Mouse (Mus musculus) erythroblast, embryonic 14.5 days (primary cell): ENCODE results near the gene Rexo1. TPM values are rescaled to one million over a fixed set of nuclear protein-coding genes. Genes with fewer than 3 reads are reported as not detected.

Experiments used
- H3K27me3 ChIP-seq: 2 replicates; pipeline ENCODE4 v1.6.1; 2012; ENCODE audit warnings: inconsistent platforms; ENCODE audit not compliant: control insufficient read depth
- H3K36me3 ChIP-seq: 2 replicates; pipeline ENCODE4 v1.6.1; 2012; ENCODE audit warnings: mild to moderate bottlenecking, inconsistent platforms; ENCODE audit not compliant: control insufficient read depth
- H3K4me1 ChIP-seq: 2 replicates; pipeline ENCODE4 v1.6.1; 2012; ENCODE audit warnings: inconsistent platforms; ENCODE audit not compliant: control insufficient read depth
- H3K4me3 ChIP-seq: replicated peaks from 2 replicates; pipeline ENCODE3; 2012; ENCODE audit warnings: moderate library complexity, mild to moderate bottlenecking, inconsistent platforms
- H3K9me3 ChIP-seq: 2 replicates; pipeline ENCODE4 v1.6.1; 2012; ENCODE audit warnings: low read length, inconsistent platforms, mixed read lengths; ENCODE audit not compliant: control insufficient read depth
- GATA1 ChIP-seq: IDR thresholded peaks from 2 replicates; pipeline ENCODE4 v1.6.1; 2012; ENCODE audit warnings: low read length, inconsistent platforms, mixed read lengths
- TAL1 ChIP-seq: IDR thresholded peaks from 3 replicates; pipeline ENCODE4 v1.6.1; 2012; ENCODE audit warnings: low read length, inconsistent platforms, mixed read lengths
- polyA plus RNA-seq: library from polyadenylated mRNA; stranded (reverse); fragments of >175 nt; gene quantifications from 2 replicates; pipeline ENCODE4 v1.2.3, GENCODE M21; 2012

The Rexo1 gene
- polyA plus RNA-seq, 1 experiment, result 15.5 TPM

DNA sequence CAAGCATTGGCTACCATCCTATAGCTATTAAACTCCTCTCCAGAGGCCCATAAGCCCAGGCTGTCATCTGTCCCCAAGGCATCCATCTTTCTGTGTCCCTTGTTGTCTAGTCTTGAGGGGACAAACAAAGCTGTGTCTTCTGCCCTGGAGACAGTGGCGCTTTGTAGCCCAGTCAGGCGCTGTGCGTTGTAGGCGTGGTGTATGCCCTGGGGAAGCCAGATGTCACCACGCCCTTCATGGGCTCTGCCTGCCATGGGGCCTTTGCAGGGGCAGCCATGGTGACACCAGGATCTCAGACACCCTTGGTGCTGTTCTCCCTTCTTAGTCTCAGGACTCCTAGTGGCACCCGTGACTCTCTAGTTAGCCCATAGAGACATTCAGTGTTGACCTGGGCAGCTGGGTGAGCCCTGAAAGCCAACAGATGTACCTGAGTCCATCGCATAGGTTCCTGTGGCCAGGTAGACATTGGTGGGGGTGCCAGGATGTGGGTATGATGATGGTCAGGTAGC is 42.7 kb upstream of the Rexo1 start:
- peak overlapping the region; percentile 70 for H3K4me3 ChIP-seq
- peaks cover 89% of the 10 kb centered on the region for H3K4me1 ChIP-seq
- peaks cover 50% of the 10 kb centered on the region for H3K36me3 ChIP-seq
- TF ChIP-seq GATA1, result no peak
- no peak for TF ChIP-seq TAL1
- H3K27me3 ChIP-seq, result no peaks in the 10 kb centered on the region
- peaks cover 7% of the 10 kb centered on the region for H3K9me3 ChIP-seq

DNA sequence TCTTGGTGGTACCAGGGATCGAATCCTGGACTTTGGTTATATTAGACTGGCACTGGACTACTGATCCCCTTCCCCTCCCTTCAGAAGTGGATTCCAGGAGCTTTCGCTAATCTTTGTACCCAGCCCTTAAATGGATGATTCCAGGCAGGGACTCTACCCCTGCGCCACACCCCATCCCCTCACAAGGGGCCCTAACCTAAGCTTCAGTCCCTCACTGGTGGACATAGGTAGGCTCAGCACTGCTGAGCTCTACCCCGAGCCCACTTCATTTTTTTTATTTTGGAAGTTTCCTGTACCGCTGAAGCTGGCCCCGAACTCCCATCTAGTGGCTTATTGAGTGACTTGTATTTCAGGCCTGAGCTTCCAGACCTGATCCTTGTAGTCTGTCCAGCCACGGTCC is 42.0 kb upstream of the Rexo1 start:
- Histone ChIP-seq H3K4me3 (peak overlapping the region; percentile 70), H3K9me3 (peaks cover 7% of the 10 kb centered on the region), H3K4me1 (peaks cover 89% of the 10 kb centered on the region), H3K27me3 (no peaks in the 10 kb centered on the region), H3K36me3 (peaks cover 43% of the 10 kb centered on the region)
- no peak for TF ChIP-seq TAL1
- TF ChIP-seq GATA1, result no peak

DNA sequence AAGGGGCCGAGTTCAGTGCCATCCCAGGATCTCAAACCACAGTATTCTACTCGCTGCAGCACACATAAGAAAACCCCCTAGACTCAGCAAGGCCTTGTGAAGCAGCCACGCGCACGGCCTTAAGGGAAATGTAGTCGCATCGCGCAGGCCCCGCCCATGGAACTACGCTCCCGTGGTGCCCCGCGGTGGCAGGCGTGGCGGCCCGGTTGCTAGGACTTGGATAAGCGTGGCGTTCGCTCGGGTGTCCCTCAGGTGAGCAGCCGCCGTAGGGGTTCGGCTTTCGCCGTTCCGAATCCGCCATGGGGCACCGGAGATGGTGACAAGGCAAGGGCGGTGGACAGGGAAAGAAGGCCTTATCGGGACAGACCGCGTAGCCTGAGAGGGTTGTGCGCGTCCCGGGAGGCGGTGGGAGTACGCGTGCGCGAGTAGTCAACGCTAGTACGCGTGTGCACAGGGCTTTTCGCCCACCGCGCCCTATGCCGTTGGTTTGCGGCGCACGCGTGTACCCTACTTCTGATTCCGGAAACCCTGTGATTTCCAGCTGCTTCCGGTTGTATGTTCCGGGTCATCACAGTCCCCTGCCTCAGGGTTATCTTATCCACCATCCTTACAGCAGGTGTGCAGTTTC is 41.5 kb upstream of the Rexo1 start, which contains the start of the genes Scamp4 and Adat3:
Gene Scamp4 (plus strand): TSS at position 175 of the 628 bp plus-strand sequence.
Gene Adat3 (plus strand): TSS at position 183 of the 628 bp plus-strand sequence.
- Histone ChIP-seq H3K36me3 (peaks cover 37% of the 10 kb centered on the region), H3K9me3 (peaks cover 7% of the 10 kb centered on the region), H3K4me3 (peak within 1 kb of the TSS; percentile 70), H3K4me1 (peaks cover 89% of the 10 kb centered on the region), H3K27me3 (no peaks in the 10 kb centered on the region)
- TF ChIP-seq TAL1 (no peak), GATA1 (0 out of 2 replicates have a peak, but pooled peaks have one; percentile 4)

DNA sequence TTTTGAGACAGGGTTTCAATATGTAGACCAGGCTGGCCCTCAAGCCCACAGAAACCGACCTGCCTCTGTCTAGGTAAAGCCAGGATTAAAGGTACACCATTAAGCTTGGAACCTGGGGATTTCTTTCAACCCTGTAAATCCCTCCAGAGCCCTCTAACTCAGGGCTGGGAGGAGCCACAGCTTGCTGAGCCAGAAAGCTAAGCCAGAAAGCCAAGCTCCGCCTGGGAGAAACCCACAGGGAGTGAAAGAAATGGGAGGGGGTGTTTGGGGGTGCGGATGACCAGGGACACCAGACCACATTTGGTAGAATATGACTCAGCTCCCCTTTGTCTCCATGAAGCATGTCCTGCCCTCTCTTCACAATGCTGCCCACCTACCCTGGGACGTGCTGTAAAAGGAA is 35.0 kb upstream of the Rexo1 start:
- no peaks in the 10 kb centered on the region for H3K27me3 ChIP-seq
- no peaks in the 10 kb centered on the region for H3K9me3 ChIP-seq
- peaks cover 60% of the 10 kb centered on the region for H3K4me1 ChIP-seq
- no peak for TF ChIP-seq GATA1
- TF ChIP-seq TAL1, result no peak
- no peak overlapping the region for H3K4me3 ChIP-seq
- H3K36me3 ChIP-seq, result no peaks in the 10 kb centered on the region

DNA sequence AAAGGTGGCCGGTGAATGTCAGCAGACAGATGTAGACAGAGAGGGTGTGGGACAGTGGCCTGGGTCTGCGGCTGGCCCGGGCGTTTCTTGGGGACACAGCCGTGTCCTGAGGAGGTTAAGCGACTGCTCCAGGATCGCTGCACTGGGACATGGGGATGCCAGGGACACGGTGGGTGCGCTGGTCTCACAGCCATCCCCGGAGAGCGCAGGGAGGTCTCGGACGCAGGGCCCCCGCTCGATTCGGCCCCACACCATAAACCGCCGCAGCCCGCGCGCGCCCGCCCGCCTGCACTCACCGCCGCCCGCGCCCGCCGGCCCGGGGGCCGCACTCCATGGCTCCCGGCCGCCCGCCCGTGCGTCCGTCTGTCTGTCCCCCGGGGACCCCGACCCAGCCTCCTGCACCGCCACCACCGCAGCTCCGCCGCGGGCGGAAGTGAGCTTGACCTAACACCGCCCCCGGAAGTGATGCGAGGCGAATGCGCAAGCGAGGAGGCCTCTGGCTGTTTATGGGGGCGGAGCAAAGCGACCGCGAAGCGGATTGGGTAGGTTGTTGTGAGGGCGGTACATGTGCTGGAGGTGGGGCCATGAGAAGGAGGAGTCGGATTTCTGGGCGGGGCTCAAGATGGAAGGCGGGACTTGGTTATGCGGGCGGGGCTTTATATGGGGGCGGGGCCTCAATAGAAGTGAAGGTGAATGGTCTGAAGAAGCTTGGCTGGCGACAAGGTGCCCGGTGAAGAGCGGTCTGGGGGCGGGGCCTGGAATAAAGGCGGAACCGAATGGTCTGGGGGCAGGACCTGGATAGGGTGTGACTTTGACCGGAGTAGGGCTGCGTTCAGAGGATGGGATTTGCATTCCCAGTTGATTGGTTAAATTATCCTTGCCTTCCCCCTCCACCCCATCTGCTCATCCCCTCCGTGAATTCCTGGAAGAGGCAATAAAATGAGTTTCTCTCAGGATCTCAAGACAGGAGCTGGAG is 28.8 kb upstream of the Rexo1 start, which contains the start of gene Abhd17a:
Gene Abhd17a (minus strand): TSS at position 463 of the 976 bp plus-strand sequence.
- H3K4me1 ChIP-seq, result peaks cover 66% of the 10 kb centered on the region
- H3K9me3 ChIP-seq, result no peaks in the 10 kb centered on the region
- no peaks in the 10 kb centered on the region for H3K27me3 ChIP-seq
- TF ChIP-seq GATA1, result no peak
- TF ChIP-seq TAL1, result no peak
- peaks cover 27% of the 10 kb centered on the region for H3K36me3 ChIP-seq
- peak within 1 kb of the TSS; percentile 91 for H3K4me3 ChIP-seq

DNA sequence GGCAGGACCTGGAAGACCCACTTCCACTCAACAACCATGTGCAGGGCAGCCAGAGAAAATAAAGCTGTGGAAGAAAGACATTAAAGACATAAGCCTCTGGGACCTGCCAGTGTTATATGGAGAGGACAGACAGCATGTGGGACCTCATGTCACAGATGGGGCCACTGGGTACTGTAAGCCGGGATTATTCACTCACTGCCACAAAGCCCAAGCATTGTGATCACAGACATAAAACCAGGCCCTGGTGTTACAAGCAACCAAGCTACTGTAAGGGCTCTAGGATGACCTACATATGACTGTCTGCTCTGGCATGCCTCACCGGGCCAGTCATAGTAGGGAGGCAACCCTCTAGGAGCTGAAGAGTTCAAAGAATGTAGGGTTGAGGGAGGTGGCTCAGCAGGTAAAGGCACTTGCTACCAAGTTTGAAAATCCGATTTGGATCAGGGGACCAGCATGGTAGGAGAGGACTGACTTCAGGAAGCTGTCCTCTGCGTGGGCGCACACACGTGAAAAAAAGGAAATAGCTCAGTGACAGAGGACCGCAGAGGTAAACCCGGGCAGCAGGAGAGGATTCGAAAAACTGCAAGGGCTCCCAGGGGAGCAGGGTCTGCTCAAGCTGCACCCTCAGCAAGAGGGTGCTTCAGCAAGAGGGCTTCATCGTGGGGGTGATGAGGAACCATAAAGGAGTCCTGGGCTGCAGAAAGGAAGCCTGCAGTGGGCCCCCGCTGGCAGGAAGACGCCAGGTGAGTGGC is 27.9 kb upstream of the Rexo1 start:
- Histone ChIP-seq H3K4me3 (peak overlapping the region; percentile 91), H3K27me3 (no peaks in the 10 kb centered on the region), H3K9me3 (no peaks in the 10 kb centered on the region), H3K36me3 (peaks cover 35% of the 10 kb centered on the region), H3K4me1 (peaks cover 67% of the 10 kb centered on the region)
- no peak for TF ChIP-seq GATA1
- TF ChIP-seq TAL1, result no peak

DNA sequence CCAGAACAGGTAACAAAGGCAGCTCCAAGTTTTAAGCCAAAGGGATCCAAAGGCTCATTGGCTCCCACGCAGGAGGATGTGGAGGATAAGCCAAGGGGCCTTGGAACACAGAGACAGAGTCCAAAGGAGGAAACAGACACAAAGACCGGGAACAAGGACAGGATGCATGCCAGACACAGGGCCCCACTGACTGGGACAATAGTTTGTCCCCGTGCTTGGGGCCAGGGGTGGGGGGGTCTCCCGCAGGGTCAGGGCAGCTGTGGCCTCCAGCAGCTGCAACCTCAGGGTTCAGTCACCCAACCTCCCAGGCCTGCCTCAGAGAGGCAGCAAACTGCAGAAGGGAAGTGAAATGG is 25.9 kb upstream of the Rexo1 start:
- Histone ChIP-seq H3K4me1 (peaks cover 77% of the 10 kb centered on the region), H3K36me3 (peaks cover 54% of the 10 kb centered on the region), H3K9me3 (no peaks in the 10 kb centered on the region), H3K4me3 (no peak overlapping the region), H3K27me3 (no peaks in the 10 kb centered on the region)
- TF ChIP-seq TAL1 (no peak), GATA1 (no peak)

DNA sequence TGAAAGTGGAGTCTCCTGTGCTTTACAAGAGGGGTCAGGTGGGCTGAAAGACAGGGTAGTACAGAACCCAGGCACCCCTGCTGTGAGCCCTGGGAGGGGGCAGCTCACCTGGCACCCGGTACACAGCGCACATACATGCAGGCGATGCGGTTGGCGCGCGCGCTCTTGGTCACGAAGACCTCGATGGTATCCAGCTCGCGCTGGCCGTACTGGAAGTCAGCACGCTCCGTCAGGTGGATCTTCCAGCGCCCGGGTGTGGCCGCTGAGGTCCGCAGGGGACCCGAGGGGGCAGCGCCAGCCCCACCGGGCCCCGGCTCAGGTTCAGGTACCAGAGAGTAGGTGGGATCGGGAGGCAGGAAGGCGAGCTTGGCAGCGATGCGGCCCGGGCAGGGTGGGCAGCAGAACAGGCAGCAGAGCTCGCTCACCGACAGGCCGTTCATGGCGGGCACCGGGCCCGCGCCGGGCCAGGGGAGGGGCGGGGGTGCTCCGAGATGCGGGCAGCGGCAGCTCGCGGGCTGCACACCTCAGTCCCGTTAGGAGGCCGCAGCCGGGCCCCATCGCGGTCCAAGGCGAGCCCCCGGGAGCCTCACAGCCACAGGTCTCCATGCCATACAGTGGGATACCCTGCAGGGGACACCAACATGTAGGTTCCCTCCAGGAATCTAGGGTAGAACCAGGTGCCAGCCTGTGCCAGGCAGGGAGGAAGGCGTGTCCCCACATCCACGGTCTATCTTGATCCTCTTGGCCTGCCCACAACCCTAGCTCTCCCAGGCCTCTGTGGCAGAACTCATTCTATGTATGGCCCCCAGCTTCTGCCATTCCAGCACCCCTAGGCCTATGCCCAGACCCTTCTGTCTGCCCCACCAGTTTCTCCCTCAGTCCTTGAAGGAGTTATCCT is 25.3 kb upstream of the Rexo1 start:
- H3K4me1 ChIP-seq, result peaks cover 77% of the 10 kb centered on the region
- no peak overlapping the region for H3K4me3 ChIP-seq
- peaks cover 59% of the 10 kb centered on the region for H3K36me3 ChIP-seq
- TF ChIP-seq GATA1, result no peak
- no peak for TF ChIP-seq TAL1
- H3K27me3 ChIP-seq, result no peaks in the 10 kb centered on the region
- H3K9me3 ChIP-seq, result no peaks in the 10 kb centered on the region
